Mouse (Mus musculus) cerebellum, postnatal 36 days (tissue): ENCODE results near the gene Ermp1.

Experiments
- DNase-seq, 2 experiments: peaks; one replicate each; pipeline ENCODE4 v3.0.0; 2021 to 2022; ENCODE audit warnings: mixed read lengths in 2 of 2

Gene Ermp1

GRCm38 (mm10) chr19:29660835-29661764 lies 12.9 kb upstream of the Ermp1 start:
- no peak for DNase-seq

- no peak for DNase-seq
Observed at GRCm38 (mm10) chr19:29659705-29660104, 11.5 kb upstream of the Ermp1 start.

- no peak for DNase-seq
Observed at GRCm38 (mm10) chr19:29658836-29659235, 10.6 kb upstream of the Ermp1 start.

GRCm38 (mm10) chr19:29657558-29657957 lies 9.3 kb upstream of the Ermp1 start:
- no peak for DNase-seq

- no peak for DNase-seq
Observed at GRCm38 (mm10) chr19:29657033-29657432, 8.8 kb upstream of the Ermp1 start.

GRCm38 (mm10) chr19:29656620-29657019 lies 8.4 kb upstream of the Ermp1 start:
- no peak for DNase-seq

GRCm38 (mm10) chr19:29656029-29656428 lies 7.8 kb upstream of the Ermp1 start:
- no peak for DNase-seq

- no peak for DNase-seq
Observed at GRCm38 (mm10) chr19:29655148-29655547, 6.9 kb upstream of the Ermp1 start.

GRCm38 (mm10) chr19:29653768-29654265 lies 5.6 kb upstream of the Ermp1 start:
- no peak for DNase-seq

GRCm38 (mm10) chr19:29649683-29650082 lies 1.5 kb upstream of the Ermp1 start:
- no peak for DNase-seq

- no peak for DNase-seq
Observed at GRCm38 (mm10) chr19:29648550-29648914, 317 bp upstream of the Ermp1 start.

GRCm38 (mm10) chr19:29644747-29645146 lies 3.5 kb downstream of the Ermp1 start:
- peak in 1 of 2 experiments; percentile 11 for DNase-seq

GRCm38 (mm10) chr19:29643194-29643922 lies 4.9 kb downstream of the Ermp1 start:
- no peak for DNase-seq

GRCm38 (mm10) chr19:29642211-29642610 lies 6.0 kb downstream of the Ermp1 start:
- no peak for DNase-seq

- DNase-seq = no peak
Observed at GRCm38 (mm10) chr19:29641510-29641909, 6.7 kb downstream of the Ermp1 start.

- no peak for DNase-seq
Observed at GRCm38 (mm10) chr19:29641055-29641454, 7.2 kb downstream of the Ermp1 start.

GRCm38 (mm10) chr19:29612102-29612501 lies 36.1 kb downstream of the Ermp1 start:
- no peak for DNase-seq

- DNase-seq = no peak
Observed at GRCm38 (mm10) chr19:29610907-29611306, 37.3 kb downstream of the Ermp1 start.

- DNase-seq = no peak
Observed at GRCm38 (mm10) chr19:29608212-29608611, 40.0 kb downstream of the Ermp1 start.

GRCm38 (mm10) chr19:29607521-29607920 lies 40.7 kb downstream of the Ermp1 start:
- DNase-seq = no peak

GRCm38 (mm10) chr19:29604653-29605052 lies 43.6 kb downstream of the Ermp1 start:
- no peak for DNase-seq

GRCm38 (mm10) chr19:29603548-29604353 lies 44.5 kb downstream of the Ermp1 start:
- DNase-seq = no peak

- no peak for DNase-seq
Observed at GRCm38 (mm10) chr19:29598981-29599380, 49.2 kb downstream of the Ermp1 start.
